Mouse (Mus musculus) sigmoid colon, adult 10 weeks (tissue): ENCODE data around the gene Vmn1r80. TPM values are rescaled to one million over a fixed set of nuclear protein-coding genes. Genes with fewer than 3 reads are reported as not detected.

Source experiments
- polyA plus RNA-seq: library from polyadenylated mRNA; stranded (reverse); fragments of 350-450 nt; fragmentation: Illumina TruSeq; extraction: RNeasy Lipid Tissue Mini Kit (QIAGEN cat#74804); gene quantifications from one replicate; pipeline ENCODE4 v1.2.3, GENCODE M21; 2014; ENCODE audit warnings: low read depth, low replicate concordance

Gene Vmn1r80
- not detected for polyA plus RNA-seq

DNA sequence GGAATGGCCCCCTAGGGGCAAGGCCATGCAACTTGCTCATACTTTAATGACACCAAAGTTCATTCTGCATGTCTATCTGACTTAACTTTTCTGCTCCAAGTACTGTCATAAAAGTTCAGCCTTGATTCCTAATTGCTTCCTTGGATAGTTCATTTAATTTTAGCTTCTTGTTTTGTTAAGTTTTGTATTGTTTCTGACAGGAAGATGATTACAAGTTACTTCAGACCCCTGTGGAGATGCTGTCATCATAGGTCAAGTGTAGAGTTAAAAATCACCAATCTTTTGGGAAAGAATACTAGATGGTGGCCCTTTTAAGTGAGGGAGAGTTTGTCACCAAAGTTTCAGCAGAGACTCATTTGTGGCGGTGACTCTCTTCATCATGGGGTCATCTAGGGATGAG, at the start of gene Vmn1r80:
Gene Vmn1r80, plus strand, starts transcription at position 301 of the 400 bp plus-strand sequence.

DNA sequence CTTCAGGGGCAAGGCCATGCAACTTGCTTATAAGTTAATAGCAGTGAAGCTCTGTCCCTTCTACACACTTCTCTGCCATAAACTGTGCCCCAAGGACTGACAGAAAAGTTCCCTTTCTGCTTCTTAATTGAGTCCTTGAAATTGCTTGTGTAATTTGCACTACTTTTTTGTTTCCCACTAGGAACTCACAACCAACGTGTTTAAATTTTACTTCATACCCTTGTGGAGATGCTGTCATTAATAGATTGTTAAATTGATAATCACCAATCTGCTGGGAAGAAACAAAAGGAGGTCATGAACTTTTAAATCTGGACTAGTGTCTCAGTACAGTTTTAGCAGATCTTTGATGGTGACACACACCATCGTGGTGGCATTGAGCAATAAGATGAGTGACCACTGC, 39.1 kb upstream of the Vmn1r80 start, which contains the start of gene Vmn1r78:
Gene Vmn1r78, plus strand, starts transcription at position 301 of the 400 bp plus-strand sequence.

DNA sequence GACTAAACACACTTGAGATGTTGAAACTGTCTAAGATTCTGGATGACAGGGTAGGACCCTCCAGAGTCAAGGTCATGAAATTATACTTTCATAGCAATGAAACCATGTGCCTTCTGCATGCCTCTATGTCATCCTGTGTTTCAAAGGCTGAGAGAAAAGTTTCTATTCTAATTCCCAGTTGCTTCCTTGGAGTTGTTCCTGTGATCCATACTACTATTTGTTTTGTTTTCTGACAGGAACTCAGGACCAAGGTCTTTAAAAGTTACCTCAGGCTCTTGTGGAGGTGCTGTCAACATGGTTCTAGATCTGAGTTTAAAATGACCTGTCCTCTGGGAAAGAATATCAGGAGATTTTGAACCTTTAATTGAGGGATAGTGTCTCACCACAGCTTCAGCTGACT, 18.1 kb upstream of the Vmn1r80 start, which contains the start of gene Vmn1r79:
Gene Vmn1r79, plus strand, starts transcription at position 301 of the 400 bp plus-strand sequence.

Other genes with a start within 250 kb of the Vmn1r80 start
- not detected for gene Vmn1r77, start 152.5 kb upstream of the Vmn1r80 start, polyA plus RNA-seq
- not detected for gene Vmn1r78, start 39.0 kb upstream of the Vmn1r80 start, polyA plus RNA-seq
- gene Vmn1r79, start 18.0 kb upstream of the Vmn1r80 start, polyA plus RNA-seq = not detected
- not detected for gene Vmn1r81, start 79.0 kb downstream of the Vmn1r80 start, polyA plus RNA-seq
- gene Vmn1r82, start 111.1 kb downstream of the Vmn1r80 start, polyA plus RNA-seq = not detected
- gene Vmn1r83, start 140.2 kb downstream of the Vmn1r80 start, polyA plus RNA-seq = not detected
- not detected for gene Vmn1r84, start 180.0 kb downstream of the Vmn1r80 start, polyA plus RNA-seq
- 2.2 TPM for gene Zfp551, start 233.5 kb downstream of the Vmn1r80 start, polyA plus RNA-seq